Mouse (Mus musculus): ENCODE measurements around the gene Dag1.

The Dag1 gene

GRCm38 (mm10) chr9:108182806-108183506 is 80.8 kb downstream of the Dag1 start:
- DNase-seq = no peak

GRCm38 (mm10) chr9:108178391-108178790 is 85.4 kb downstream of the Dag1 start:
- DNase-seq = no peak

- no peak for DNase-seq
Observed at GRCm38 (mm10) chr9:108175116-108175838, 88.5 kb downstream of the Dag1 start.

- DNase-seq = no peak
Observed at GRCm38 (mm10) chr9:108172777-108173350, 90.9 kb downstream of the Dag1 start.

GRCm38 (mm10) chr9:108169751-108170150 is 94.0 kb downstream of the Dag1 start:
- DNase-seq = no peak

- no peak for DNase-seq
Observed at GRCm38 (mm10) chr9:108165143-108165542, 98.6 kb downstream of the Dag1 start.

GRCm38 (mm10) chr9:108163646-108164284 is 100.0 kb downstream of the Dag1 start:
- DNase-seq = no peak

GRCm38 (mm10) chr9:108157891-108158290 is 105.9 kb downstream of the Dag1 start:
- no peak for DNase-seq

GRCm38 (mm10) chr9:108157451-108157850 is 106.3 kb downstream of the Dag1 start:
- no peak for DNase-seq

- DNase-seq = no peak
Observed at GRCm38 (mm10) chr9:108156786-108157185, 107.0 kb downstream of the Dag1 start.

GRCm38 (mm10) chr9:108154814-108155213 is 108.9 kb downstream of the Dag1 start:
- no peak for DNase-seq

Measured in right cerebral cortex, postnatal 4 days (tissue).